Mouse (Mus musculus) MEL (cell line): Measurements from ENCODE around the gene Spata1. TPM values are rescaled to one million over a fixed set of nuclear protein-coding genes. Genes with fewer than 3 reads are reported as not detected.
A peak's percentile ranks its signal among the peaks of the same experiment; 100 is the strongest.

Source experiments
- DNase-seq: peaks from one replicate; pipeline ENCODE4 v3.0.0; 2011; ENCODE audit warnings: low read depth, low spot score
- H3K27ac ChIP-seq: 2 replicates; pipeline ENCODE4 v1.5.1; 2012; ENCODE audit warnings: low read depth, mild to moderate bottlenecking, control low read depth, low read length, moderate library complexity; ENCODE audit not compliant: control insufficient read depth
- H3K27me3 ChIP-seq, 2 experiments: fragments of 150-350 bp in 1 of 2; sonication (generic) in 1 of 2; 2 replicates each; pipeline ENCODE4 v1.6.1; 2012; ENCODE audit warnings: low read length in 2 of 2, mild to moderate bottlenecking in 2 of 2, improper control_type of control experiment in 1 of 2, moderate library complexity in 1 of 2; ENCODE audit not compliant: insufficient read depth in 2 of 2, control insufficient read depth in 1 of 2
- H3K36me3 ChIP-seq, 2 experiments: 2 replicates each; pipeline ENCODE4 v1.6.1; 2012 to 2014; ENCODE audit warnings: low read length in 2 of 2, improper control_type of control experiment in 1 of 2, inconsistent platforms in 1 of 2, mild to moderate bottlenecking in 1 of 2; ENCODE audit not compliant: insufficient read depth in 2 of 2, control insufficient read depth in 1 of 2
- H3K4me1 ChIP-seq, 2 experiments: fragments of 150-350 bp in 1 of 2; sonication (generic) in 1 of 2; 2 replicates each; pipeline ENCODE4 v1.6.1; 2012; ENCODE audit warnings: low read length in 2 of 2, improper control_type of control experiment in 1 of 2, mild to moderate bottlenecking in 1 of 2; ENCODE audit not compliant: insufficient read depth in 2 of 2, control insufficient read depth in 1 of 2
- H3K4me3 ChIP-seq, 2 experiments: fragments of 150-350 bp in 1 of 2; sonication (generic) in 1 of 2; 2 replicates each; pipeline ENCODE4 v1.5.1; 2012; ENCODE audit warnings: low read depth in 2 of 2, low read length in 2 of 2, mild to moderate bottlenecking in 2 of 2, moderate library complexity in 2 of 2, control low read depth in 1 of 2, improper control_type of control experiment in 1 of 2; ENCODE audit not compliant: control insufficient read depth in 1 of 2, insufficient read depth in 1 of 2
- H3K79me2 ChIP-seq: 2 replicates; pipeline ENCODE4 v1.6.1; 2012; ENCODE audit warnings: mild to moderate bottlenecking, low read length, moderate library complexity; ENCODE audit not compliant: control insufficient read depth, poor library complexity, insufficient read depth
- H3K9ac ChIP-seq: 2 replicates; pipeline ENCODE4 v1.6.1; 2012; ENCODE audit warnings: low read depth, mild to moderate bottlenecking, control low read depth, low read length, moderate library complexity; ENCODE audit not compliant: control insufficient read depth, poor library complexity, severe bottlenecking
- H3K9me3 ChIP-seq: fragments of 150-350 bp; sonication (generic); replicated peaks from 2 replicates; pipeline ENCODE4 v1.6.1; 2012; ENCODE audit warnings: mild to moderate bottlenecking, low read length, improper control_type of control experiment, moderate library complexity; ENCODE audit not compliant: insufficient read depth
- BHLHE40 ChIP-seq: IDR thresholded peaks from 2 replicates; pipeline ENCODE4 v1.6.1; 2012; ENCODE audit warnings: low read depth, mild to moderate bottlenecking, inconsistent platforms, low read length, improper control_type of control experiment, borderline replicate concordance
- CHD1 ChIP-seq: IDR thresholded peaks from 2 replicates; pipeline ENCODE4 v1.6.1; 2012; ENCODE audit warnings: low read depth, mild to moderate bottlenecking, inconsistent platforms, low read length, improper control_type of control experiment
- CHD2 ChIP-seq: IDR thresholded peaks from 2 replicates; pipeline ENCODE4 v1.6.1; 2011; ENCODE audit warnings: low read length, improper control_type of control experiment
- CTCF ChIP-seq, 3 experiments: IDR thresholded peaks in 2 of 3; conservative IDR thresholded peaks in 1 of 3; 2 replicates each; pipeline ENCODE4 v1.5.1; 2011 to 2012; ENCODE audit warnings: low read length in 3 of 3, low read depth in 2 of 3, mild to moderate bottlenecking in 2 of 3, improper control_type of control experiment in 1 of 3, inconsistent platforms in 1 of 3, mixed read lengths in 1 of 3, moderate library complexity in 1 of 3; ENCODE audit not compliant: control insufficient read depth in 1 of 3, insufficient read depth in 1 of 3, poor library complexity in 1 of 3, severe bottlenecking in 1 of 3
- E2F4 ChIP-seq: IDR thresholded peaks from 2 replicates; pipeline ENCODE4 v1.6.1; 2011; ENCODE audit warnings: low read depth, low read length, improper control_type of control experiment, borderline replicate concordance
- ELF1 ChIP-seq: IDR thresholded peaks from 2 replicates; pipeline ENCODE4 v1.6.1; 2014; ENCODE audit warnings: low read depth, mild to moderate bottlenecking, inconsistent platforms, low read length, improper control_type of control experiment, moderate library complexity
- EP300 ChIP-seq, 2 experiments: IDR thresholded peaks; 2 replicates each; pipeline ENCODE4 v1.6.1; 2011; ENCODE audit warnings: improper control_type of control experiment in 2 of 2, low read length in 2 of 2, low read depth in 1 of 2, mild to moderate bottlenecking in 1 of 2
- ETS1 ChIP-seq: IDR thresholded peaks from 2 replicates; pipeline ENCODE4 v1.6.1; 2012; ENCODE audit warnings: low read depth, mild to moderate bottlenecking, inconsistent platforms, low read length, improper control_type of control experiment, moderate library complexity
- GABPA ChIP-seq: IDR thresholded peaks from 2 replicates; pipeline ENCODE4 v1.6.1; 2012; ENCODE audit warnings: low read depth, mild to moderate bottlenecking, inconsistent platforms, low read length, improper control_type of control experiment, moderate library complexity
- GATA1 ChIP-seq: IDR thresholded peaks from 2 replicates; pipeline ENCODE4 v1.6.1; 2011; ENCODE audit warnings: low read depth, low read length, improper control_type of control experiment
- HCFC1 ChIP-seq: IDR thresholded peaks from 2 replicates; pipeline ENCODE4 v1.6.1; 2012; ENCODE audit warnings: low read depth, mild to moderate bottlenecking, inconsistent platforms, low read length, improper control_type of control experiment, moderate library complexity
- JUND ChIP-seq: IDR thresholded peaks from 2 replicates; pipeline ENCODE4 v1.6.1; 2011; ENCODE audit warnings: low read depth, mild to moderate bottlenecking, improper control_type of control experiment, low read length
- KAT2A ChIP-seq: conservative IDR thresholded peaks from 2 replicates; pipeline ENCODE4 v1.6.1; 2012; ENCODE audit warnings: low read depth, low read length, improper control_type of control experiment, inconsistent platforms
- MAFK ChIP-seq: IDR thresholded peaks from 2 replicates; pipeline ENCODE4 v1.6.1; 2011; ENCODE audit warnings: low read depth, mild to moderate bottlenecking, low read length, improper control_type of control experiment, borderline replicate concordance
- MAX ChIP-seq: IDR thresholded peaks from 2 replicates; pipeline ENCODE4 v1.6.1; 2011; ENCODE audit warnings: low read length, improper control_type of control experiment
- MAZ ChIP-seq: IDR thresholded peaks from 2 replicates; pipeline ENCODE4 v1.6.1; 2012; ENCODE audit warnings: low read depth, mild to moderate bottlenecking, inconsistent platforms, low read length, improper control_type of control experiment
- MEF2A ChIP-seq: IDR thresholded peaks from 2 replicates; pipeline ENCODE4 v1.6.1; 2014; ENCODE audit warnings: low read depth, mild to moderate bottlenecking, inconsistent platforms, low read length, improper control_type of control experiment; ENCODE audit not compliant: poor library complexity, insufficient replicate concordance, severe bottlenecking; ENCODE audit errors: extremely low read depth
- MXI1 ChIP-seq: IDR thresholded peaks from 2 replicates; pipeline ENCODE4 v1.6.1; 2011; ENCODE audit warnings: mild to moderate bottlenecking, low read depth, low read length, improper control_type of control experiment
- MYB ChIP-seq: IDR thresholded peaks from 2 replicates; pipeline ENCODE4 v1.6.1; 2011; ENCODE audit warnings: mild to moderate bottlenecking, low read depth, low read length, improper control_type of control experiment
- MYC ChIP-seq: IDR thresholded peaks from 2 replicates; pipeline ENCODE4 v1.6.1; 2011; ENCODE audit warnings: low read depth, mild to moderate bottlenecking, low read length, improper control_type of control experiment, moderate library complexity
- NELFE ChIP-seq: IDR thresholded peaks from 2 replicates; pipeline ENCODE4 v1.6.1; 2011; ENCODE audit warnings: low read depth, low read length, improper control_type of control experiment
- NRF1 ChIP-seq: IDR thresholded peaks from 2 replicates; pipeline ENCODE4 v1.6.1; 2014; ENCODE audit warnings: low read depth, mild to moderate bottlenecking, inconsistent platforms, low read length, improper control_type of control experiment, moderate library complexity; ENCODE audit not compliant: poor library complexity, insufficient read depth, severe bottlenecking
- POLR2A ChIP-seq, 2 experiments: IDR thresholded peaks; 2 replicates each; pipeline ENCODE4 v1.6.1; 2011 to 2012; ENCODE audit warnings: low read length in 2 of 2, mild to moderate bottlenecking in 2 of 2, control low read depth in 1 of 2, improper control_type of control experiment in 1 of 2, low read depth in 1 of 2, moderate library complexity in 1 of 2; ENCODE audit not compliant: control insufficient read depth in 1 of 2, insufficient read depth in 1 of 2, poor library complexity in 1 of 2
- POLR2AphosphoS5 ChIP-seq: IDR thresholded peaks from 2 replicates; pipeline ENCODE4 v1.6.1; 2012; ENCODE audit warnings: low read depth, borderline replicate concordance, mild to moderate bottlenecking, inconsistent platforms, low read length, moderate library complexity, mixed read lengths
- RAD21 ChIP-seq: IDR thresholded peaks from 2 replicates; pipeline ENCODE4 v1.6.1; 2011; ENCODE audit warnings: mild to moderate bottlenecking, low read depth, low read length, improper control_type of control experiment
- RCOR1 ChIP-seq: IDR thresholded peaks from 2 replicates; pipeline ENCODE4 v1.6.1; 2012; ENCODE audit warnings: low read depth, mild to moderate bottlenecking, inconsistent platforms, low read length, improper control_type of control experiment
- SIN3A ChIP-seq: IDR thresholded peaks from 2 replicates; pipeline ENCODE4 v1.6.1; 2012; ENCODE audit warnings: low read length, improper control_type of control experiment, inconsistent platforms
- TAL1 ChIP-seq: IDR thresholded peaks from 2 replicates; pipeline ENCODE4 v1.6.1; 2012; ENCODE audit warnings: mild to moderate bottlenecking, inconsistent platforms, low read length, moderate library complexity, mixed read lengths
- TBP ChIP-seq: IDR thresholded peaks from 2 replicates; pipeline ENCODE4 v1.8.0; 2011; ENCODE audit warnings: low read depth, low read length, improper control_type of control experiment
- TCF12 ChIP-seq: IDR thresholded peaks from 2 replicates; pipeline ENCODE4 v1.6.1; 2014; ENCODE audit warnings: low read depth, mild to moderate bottlenecking, inconsistent platforms, low read length, improper control_type of control experiment, moderate library complexity
- UBTF ChIP-seq: IDR thresholded peaks from 2 replicates; pipeline ENCODE4 v1.6.1; 2012; ENCODE audit warnings: low read depth, mild to moderate bottlenecking, inconsistent platforms, low read length, improper control_type of control experiment, moderate library complexity, borderline replicate concordance; ENCODE audit not compliant: insufficient read depth
- USF1 ChIP-seq: IDR thresholded peaks from 2 replicates; pipeline ENCODE4 v1.6.1; 2014; ENCODE audit warnings: low read depth, mild to moderate bottlenecking, inconsistent platforms, low read length, improper control_type of control experiment, moderate library complexity
- ZC3H11A ChIP-seq: IDR thresholded peaks from 2 replicates; pipeline ENCODE4 v1.6.1; 2012; ENCODE audit warnings: low read depth, mild to moderate bottlenecking, inconsistent platforms, low read length, improper control_type of control experiment
- ZKSCAN1 ChIP-seq: IDR thresholded peaks from 2 replicates; pipeline ENCODE4 v1.6.1; 2012; ENCODE audit warnings: low read depth, mild to moderate bottlenecking, inconsistent platforms, low read length, improper control_type of control experiment, moderate library complexity
- ZMIZ1 ChIP-seq: IDR thresholded peaks from 2 replicates; pipeline ENCODE4 v1.6.1; 2012; ENCODE audit warnings: low read depth, mild to moderate bottlenecking, inconsistent platforms, low read length, improper control_type of control experiment, moderate library complexity
- ZNF384 ChIP-seq: IDR thresholded peaks from 2 replicates; pipeline ENCODE4 v1.6.1; 2012; ENCODE audit warnings: low read depth, mild to moderate bottlenecking, inconsistent platforms, low read length, improper control_type of control experiment
- polyA plus RNA-seq, 2 experiments: library from polyadenylated mRNA; stranded (reverse) in 1 of 2; unstranded in 1 of 2; fragments of >175 nt in 1 of 2; fragments of >200 nt in 1 of 2; gene quantifications; 2 replicates each; pipeline versions ENCODE4 v1.2.1 to v1.2.4; 2012; ENCODE audit warnings: low replicate concordance in 2 of 2, low read depth in 1 of 2; ENCODE audit not compliant: insufficient read length in 2 of 2, insufficient read depth in 1 of 2, missing spikeins in 1 of 2
- total RNA-seq: library from RNA; depleted of rRNA; stranded (reverse); fragments of 300-350 nt; gene quantifications from 2 replicates; pipeline ENCODE4 v1.2.3, GENCODE M21; 2012

Gene Spata1
- total and polyA plus RNA-seq, 3 experiments, result 1.1 to 1.9 TPM; not detected in 1

DNA sequence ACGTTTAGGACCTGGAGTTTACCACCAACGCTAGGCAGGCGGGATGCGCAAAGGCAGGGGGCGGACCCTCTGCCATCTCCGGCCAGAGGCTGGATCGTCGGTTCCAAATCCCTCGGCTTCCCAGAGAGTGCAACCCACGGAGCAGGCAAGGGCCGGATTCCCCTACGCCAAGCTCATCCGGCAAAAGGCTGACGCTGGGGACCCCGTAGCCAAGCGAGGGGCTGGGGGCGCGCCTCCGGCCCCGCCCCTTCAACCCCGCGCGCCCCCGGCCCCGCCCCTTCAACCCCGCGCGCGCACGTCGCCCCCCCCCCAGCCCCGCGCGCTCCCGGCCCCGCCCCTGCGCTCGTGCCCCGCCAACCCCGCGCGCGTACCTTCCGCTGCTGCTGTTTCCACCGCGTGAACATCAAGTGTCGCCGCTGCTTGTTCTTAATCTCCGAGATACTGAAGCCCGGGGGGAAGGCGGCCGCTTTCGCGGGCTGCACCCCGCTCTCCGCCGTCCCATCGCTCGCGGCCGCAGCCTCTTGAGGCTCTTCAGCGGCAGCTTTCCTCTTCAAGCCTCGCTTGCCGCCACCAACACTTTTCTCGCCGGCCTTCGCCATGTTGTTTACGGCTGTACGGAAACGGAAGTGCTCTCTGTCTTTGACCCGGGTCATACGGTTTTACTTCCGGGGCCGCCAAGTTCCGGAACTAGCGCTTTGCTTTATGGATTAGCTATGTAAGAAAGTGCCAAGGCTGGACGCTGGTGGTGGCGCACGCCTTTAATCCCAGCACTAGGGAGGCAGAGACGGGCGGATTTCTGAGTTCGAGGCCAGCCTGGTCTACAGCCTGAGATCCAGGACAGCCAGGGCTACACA, 21.5 kb upstream of the Spata1 start, which contains the start of gene Rpf1:
Gene Rpf1, minus strand, starts transcription at position 632 of the 854 bp plus-strand sequence.
- DNase-seq, result peak; percentile 96
- H3K79me2 ChIP-seq, result peaks cover 13% of the 10 kb centered on the region
- H3K9me3 ChIP-seq, result no peaks in the 10 kb centered on the region
- H3K27ac ChIP-seq, result peak within 1 kb of the TSS; percentile 89
- H3K4me1 ChIP-seq, result peaks cover 2 to 3% of the 10 kb centered on the region in 2 experiments; a peak in 3 of 4 replicates
- peak within 1 kb of the TSS; percentile 99 for H3K9ac ChIP-seq
- peak within 1 kb of the TSS; percentile 89 to 97 for H3K4me3 ChIP-seq
- peaks cover 0 to 2% of the 10 kb centered on the region in 2 experiments; a peak in 2 of 4 replicates for H3K27me3 ChIP-seq
- H3K36me3 ChIP-seq, result peaks cover 8 to 21% of the 10 kb centered on the region in 2 experiments
- no peak for TF ChIP-seq EP300 (IDR thresholded peaks at IDR 0.05; ENCODE audit: low read depth in 1 of 2, low read length in 2 of 2)
- no peak for TF ChIP-seq E2F4
- 0 out of 2 replicates have a peak, but pooled peaks have one; percentile 11 for TF ChIP-seq ETS1
- peak; percentile 26; the same call in 1 of the 2 replicates for TF ChIP-seq MAZ
- TF ChIP-seq ZC3H11A, result no peak
- TF ChIP-seq CHD1, result no peak
- TF ChIP-seq TCF12, result peak; percentile 71
- TF ChIP-seq NELFE, result peak; percentile 90
- TF ChIP-seq SIN3A, result peak; percentile 92
- no peak for TF ChIP-seq JUND
- no peak for TF ChIP-seq ZKSCAN1
- TF ChIP-seq HCFC1, result peak; percentile 94
- no peak for TF ChIP-seq ZNF384
- no peak for TF ChIP-seq MAFK
- no peak; the same call in 1 of the 2 replicates for TF ChIP-seq MXI1
- no peak for TF ChIP-seq UBTF
- no peak for TF ChIP-seq GATA1
- peak; percentile 98 for TF ChIP-seq ELF1
- TF ChIP-seq MYB, result no peak
- peak; percentile 94 for TF ChIP-seq KAT2A
- TF ChIP-seq MYC, result peak; percentile 88
- TF ChIP-seq USF1, result no peak
- no peak for TF ChIP-seq NRF1
- TF ChIP-seq POLR2AphosphoS5, result no peak
- peak; percentile 73 for TF ChIP-seq RCOR1
- no peak for TF ChIP-seq TAL1
- no peak for TF ChIP-seq BHLHE40
- peak; percentile 82 to 85; a peak in 3 of 4 replicates for TF ChIP-seq POLR2A (IDR thresholded peaks at IDR 0.05; ENCODE audit: control insufficient read depth in 1 of 2, insufficient read depth in 1 of 2, low read depth in 1 of 2, low read length in 2 of 2, poor library complexity in 1 of 2)
- TF ChIP-seq RAD21, result no peak
- TF ChIP-seq TBP, result peak; percentile 96
- TF ChIP-seq MEF2A, result no peak
- TF ChIP-seq GABPA, result no peak
- peak; percentile 85 for TF ChIP-seq CHD2
- no peak for TF ChIP-seq CTCF (IDR thresholded peaks at IDR 0.05 in 2 of 3, conservative IDR thresholded peaks at IDR 0.05 in 1 of 3; ENCODE audit: control insufficient read depth in 1 of 3, insufficient read depth in 1 of 3, low read depth in 2 of 3, low read length in 3 of 3, poor library complexity in 1 of 3, severe bottlenecking in 1 of 3)
- TF ChIP-seq MAX, result no peak; the same call in 1 of the 2 replicates
- peak; percentile 51 for TF ChIP-seq ZMIZ1
